Mouse (Mus musculus) cerebellum, postnatal 10 days (tissue): ENCODE measurements around the gene Gm853.

Experiments used
- DNase-seq, 2 experiments: peaks; one replicate each; pipeline ENCODE4 v3.0.0; 2021; ENCODE audit warnings: mixed read lengths in 2 of 2

Gene Gm853

GRCm38 (mm10) chr4:130213197-130213596 is 9.0 kb downstream of the Gm853 start:
- DNase-seq = no peak

GRCm38 (mm10) chr4:130212421-130212820 is 9.8 kb downstream of the Gm853 start:
- DNase-seq = no peak

- DNase-seq = no peak
These were observed 10.3 kb downstream of the Gm853 start for GRCm38 (mm10) chr4:130211870-130212269.

DNA sequence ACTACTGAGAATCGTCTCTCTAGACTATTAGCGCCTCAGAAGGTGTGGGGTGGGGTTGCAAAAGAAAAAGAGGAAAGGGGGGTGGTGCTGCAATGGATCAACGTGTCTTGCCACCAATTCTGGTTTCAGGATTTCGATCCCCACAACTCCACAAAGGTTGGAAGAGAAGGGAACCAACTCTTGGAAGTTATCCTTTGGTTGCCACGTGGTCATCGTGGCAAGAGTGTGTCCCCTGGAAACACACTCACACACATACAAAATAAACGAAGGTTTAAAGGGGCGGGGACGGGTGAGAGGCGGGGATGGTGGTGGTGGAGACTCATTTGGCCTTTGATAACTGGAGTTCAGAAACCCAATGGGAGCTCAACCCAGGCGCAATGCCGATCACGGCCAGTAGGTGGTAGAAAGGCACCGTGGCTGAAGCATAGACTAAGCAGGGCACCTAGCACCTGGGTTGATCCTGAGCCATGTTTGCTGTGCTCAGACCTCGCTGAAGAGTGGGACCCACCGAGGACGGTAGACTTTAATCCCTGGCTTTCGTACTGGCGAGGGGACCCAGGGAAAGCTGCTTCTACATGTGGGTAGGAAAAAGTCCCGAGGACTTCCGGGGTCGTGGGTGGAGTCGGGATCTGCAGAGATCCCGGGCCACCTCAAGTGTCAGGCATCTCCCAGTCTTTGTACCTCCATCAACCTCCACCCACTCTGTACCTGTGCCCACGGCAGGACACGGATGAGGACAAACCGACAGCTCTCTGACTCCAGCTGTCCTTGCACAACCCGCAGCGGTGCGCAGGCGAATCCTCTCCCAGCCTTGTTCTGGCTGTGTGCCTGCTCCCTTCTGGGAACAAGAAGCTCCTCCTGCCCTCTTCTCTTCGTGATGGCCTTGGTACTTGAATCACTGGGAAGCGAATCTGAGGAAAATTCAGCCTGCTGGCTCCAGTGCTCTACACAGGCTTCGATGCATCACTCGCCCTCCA is 23.2 kb downstream of the Gm853 start:
- DNase-seq = peak; percentile 97 to 98

DNA sequence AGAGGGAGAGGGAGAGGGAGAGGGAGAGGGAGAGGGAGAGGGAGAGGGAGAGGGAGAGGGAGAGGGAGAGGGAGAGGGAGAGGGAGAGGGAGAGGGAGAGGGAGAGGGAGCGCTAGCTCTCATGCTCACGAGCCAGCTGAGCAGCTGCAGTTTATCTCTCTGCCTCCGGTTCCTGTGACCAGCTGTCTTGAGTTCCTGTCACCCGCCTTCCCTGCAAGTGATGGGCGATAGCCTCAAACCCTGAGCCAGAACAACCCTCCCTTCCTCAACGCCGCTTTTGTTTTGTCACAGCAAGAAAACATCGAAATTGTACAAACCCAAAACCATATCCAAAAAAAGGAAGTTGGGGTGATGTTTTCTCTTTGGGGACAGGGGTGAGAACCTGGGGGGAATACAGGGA is 25.7 kb downstream of the Gm853 start:
- DNase-seq = peak in 1 of 2 experiments; percentile 23

DNA sequence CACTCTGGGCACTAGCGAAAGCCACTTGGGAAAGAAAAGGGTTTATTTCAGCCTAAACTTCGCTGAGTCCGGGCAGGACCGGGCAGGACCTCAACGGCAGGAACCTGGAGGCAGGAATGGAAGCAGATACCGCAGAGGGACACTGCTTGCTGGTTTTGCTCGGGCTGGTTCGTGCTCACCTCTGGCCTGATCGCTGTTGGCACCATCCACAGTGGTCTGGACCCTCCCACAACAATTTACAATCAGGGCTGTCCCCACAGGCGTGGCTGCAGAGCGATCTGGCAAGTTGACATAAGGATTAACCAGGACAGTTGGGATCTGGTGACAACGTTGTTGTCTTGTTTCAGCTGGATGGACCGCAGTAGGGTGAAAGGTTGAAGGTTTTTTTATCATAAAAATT is 26.3 kb downstream of the Gm853 start:
- DNase-seq = peak in 1 of 2 experiments; percentile 8

- DNase-seq = peak in 1 of 2 experiments; percentile 0
These were observed 29.9 kb downstream of the Gm853 start for GRCm38 (mm10) chr4:130192266-130192665.

GRCm38 (mm10) chr4:130189606-130190005 is 32.6 kb downstream of the Gm853 start:
- peak in 1 of 2 experiments; percentile 2 for DNase-seq

DNA sequence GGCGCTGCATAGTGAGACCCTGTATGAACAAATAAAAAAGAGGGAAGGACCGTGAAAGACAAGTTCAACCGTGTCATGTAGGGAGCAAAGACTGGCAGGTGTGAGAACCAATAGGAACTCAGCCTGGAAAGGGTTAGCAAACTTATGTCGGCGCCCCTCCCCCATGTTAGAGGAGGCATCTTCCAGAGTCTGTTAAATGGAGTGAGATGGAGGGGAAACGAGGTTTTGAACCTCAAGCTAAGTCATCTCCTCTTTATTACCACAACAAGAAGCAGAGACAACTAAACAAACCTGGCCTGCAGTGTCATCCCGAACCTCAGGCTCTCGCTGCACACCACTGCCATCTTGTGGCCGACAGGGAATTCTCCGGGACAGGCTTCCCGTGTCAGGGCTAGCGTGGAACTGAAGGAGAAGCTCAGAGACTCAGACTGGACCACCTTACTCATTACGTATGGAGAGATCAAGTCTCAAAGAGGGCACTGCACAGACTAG is 33.3 kb downstream of the Gm853 start:
- peak; percentile 94 for DNase-seq

DNA sequence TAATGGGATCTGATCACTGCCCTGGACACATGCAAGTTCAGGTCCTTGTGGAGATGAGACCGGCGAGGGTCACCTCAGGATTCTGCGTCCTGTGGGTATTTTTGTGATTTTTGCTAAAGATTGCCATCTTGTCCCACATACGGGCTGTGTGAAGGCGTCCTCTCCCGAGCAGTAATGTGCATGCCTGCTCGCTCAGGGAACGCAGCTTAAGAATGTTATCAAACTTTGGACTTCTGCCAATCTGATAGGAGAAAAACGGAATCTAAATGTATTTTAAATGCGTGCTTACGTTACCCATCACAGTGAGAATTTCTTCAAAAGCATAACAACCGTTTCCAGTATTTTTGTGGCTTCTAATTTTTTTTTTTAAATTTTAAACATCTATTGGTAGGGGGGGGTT is 35.3 kb downstream of the Gm853 start:
- DNase-seq = peak in 1 of 2 experiments; percentile 6

DNA sequence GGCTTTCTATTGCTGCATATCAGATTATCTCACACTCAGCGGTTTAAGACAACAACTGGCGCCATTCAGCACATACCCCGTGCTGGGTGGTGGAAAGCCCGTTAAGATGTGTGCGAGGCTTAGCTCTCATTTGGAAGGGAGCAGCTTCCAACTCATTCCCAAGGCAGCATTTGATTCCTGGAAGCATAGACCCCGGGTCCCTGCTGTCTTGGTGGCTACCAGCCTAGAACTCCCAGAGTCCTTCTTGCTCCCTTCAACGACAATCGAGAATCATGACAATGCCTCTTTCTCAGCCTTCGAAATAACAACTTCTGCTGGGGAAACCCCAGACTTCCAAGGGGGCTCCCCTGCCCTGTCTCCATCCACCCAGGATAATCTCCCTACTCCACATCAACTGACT is 35.8 kb downstream of the Gm853 start:
- peak in 1 of 2 experiments; percentile 10 for DNase-seq

- DNase-seq = peak; percentile 85 to 89
These were observed 38.3 kb downstream of the Gm853 start for GRCm38 (mm10) chr4:130183879-130184278.

- DNase-seq = peak in 1 of 2 experiments; percentile 29
These were observed 39.2 kb downstream of the Gm853 start for GRCm38 (mm10) chr4:130183023-130183422.

GRCm38 (mm10) chr4:130181886-130182285 is 40.3 kb downstream of the Gm853 start:
- peak; percentile 48 to 54 for DNase-seq

- DNase-seq = no peak
These were observed 41.1 kb downstream of the Gm853 start for GRCm38 (mm10) chr4:130180909-130181602.

DNA sequence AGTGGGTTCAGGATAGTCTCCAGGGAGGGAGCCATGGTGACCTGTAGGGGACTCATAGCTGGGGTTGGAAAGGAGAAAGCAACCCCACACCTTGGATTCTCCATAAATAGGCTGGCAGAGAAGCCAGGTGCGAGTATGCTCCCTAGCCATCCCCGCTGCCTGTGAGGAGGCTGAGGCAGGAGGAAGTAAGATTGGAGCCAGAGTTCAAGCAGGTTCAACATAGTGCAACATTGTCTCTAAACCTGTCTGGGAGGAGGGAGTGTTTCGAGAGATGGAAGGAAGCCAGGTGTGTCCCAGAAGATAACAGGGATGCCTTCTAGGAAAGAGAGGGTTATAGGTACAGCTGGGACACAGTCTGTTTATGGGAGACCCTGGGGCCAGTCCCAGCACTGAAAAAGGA is 42.3 kb downstream of the Gm853 start:
- no peak for DNase-seq

- no peak for DNase-seq
These were observed 44.7 kb downstream of the Gm853 start for GRCm38 (mm10) chr4:130177536-130177935.

- DNase-seq = no peak
These were observed 45.1 kb downstream of the Gm853 start for GRCm38 (mm10) chr4:130177087-130177486.

- DNase-seq = no peak
These were observed 46.0 kb downstream of the Gm853 start for GRCm38 (mm10) chr4:130176156-130176720.

DNA sequence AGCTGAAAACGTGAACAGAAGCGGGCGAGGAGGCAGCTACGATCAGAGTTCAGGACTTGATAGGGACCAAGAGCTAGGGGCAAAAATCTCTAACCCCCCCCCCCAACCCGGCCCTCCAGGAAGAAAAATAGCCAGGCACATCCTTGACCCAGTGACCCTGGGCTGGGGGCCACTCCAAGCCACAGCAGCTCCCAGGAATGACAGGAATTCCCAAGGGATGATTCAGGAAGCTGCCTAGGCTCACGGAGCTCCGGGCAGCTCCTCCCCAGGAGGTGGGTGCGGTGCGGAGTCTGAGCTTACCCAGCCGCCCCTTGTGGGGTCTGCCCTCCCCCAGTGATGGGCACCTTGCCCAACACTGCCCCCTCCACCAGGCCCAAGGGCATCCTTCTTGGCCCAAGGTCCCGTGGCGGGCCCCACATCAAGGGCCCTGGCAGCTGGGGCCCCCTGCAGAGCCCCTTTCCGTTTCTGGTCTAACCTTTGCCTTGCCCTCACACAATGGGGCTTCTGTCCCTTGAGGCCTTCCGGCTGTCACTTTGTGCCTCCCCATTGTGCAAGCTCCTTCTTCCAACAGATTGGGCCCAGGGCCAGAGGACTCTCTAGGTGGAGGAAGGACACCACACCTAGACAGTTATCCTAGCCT is 47.0 kb downstream of the Gm853 start, which contains the start of gene Tinagl1:
Gene Tinagl1 (minus strand): TSS at position 51 of the 640 bp plus-strand sequence.
- DNase-seq = peak in 1 of 2 experiments; percentile 36

DNA sequence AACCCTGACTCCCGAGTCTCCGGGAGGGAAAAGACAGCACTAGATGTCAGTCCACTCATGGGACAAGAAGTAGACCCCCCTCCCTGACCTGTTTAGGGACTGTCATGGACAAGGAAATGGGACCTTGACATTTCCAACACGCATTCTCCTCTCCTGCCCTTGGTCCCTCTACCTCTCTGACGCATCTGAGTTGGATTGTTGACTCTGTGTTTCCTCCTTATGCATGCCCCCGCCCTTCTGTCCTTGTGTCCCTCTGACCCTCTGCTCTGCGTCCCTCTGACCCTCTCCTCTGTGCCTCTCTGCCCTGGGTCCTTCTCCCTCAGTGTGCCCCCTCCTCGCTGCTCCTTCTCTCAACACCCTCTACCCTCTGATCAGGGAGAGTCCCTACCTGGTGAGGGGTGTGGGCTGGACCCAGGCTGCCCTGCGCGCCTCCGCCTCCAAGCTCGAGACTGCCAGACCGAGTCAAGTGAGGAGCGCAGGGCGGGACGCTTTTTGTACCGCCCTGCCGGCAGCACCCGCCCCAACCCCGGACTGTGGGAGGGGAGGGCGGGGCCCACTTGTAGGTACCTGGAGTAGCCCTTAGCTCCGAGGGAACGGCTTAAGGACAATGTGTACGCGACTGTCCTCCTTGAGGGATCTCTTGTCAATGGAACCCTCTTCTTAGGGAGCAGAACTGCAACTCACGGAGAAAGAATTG is 47.7 kb downstream of the Gm853 start:
- DNase-seq = no peak

- DNase-seq = peak in 1 of 2 experiments; percentile 55
These were observed 48.3 kb downstream of the Gm853 start for GRCm38 (mm10) chr4:130173911-130174311.
